Mouse (Mus musculus) lung, embryonic 16.5 days (tissue): ENCODE results near the gene Cfp. TPM values are rescaled to one million over a fixed set of nuclear protein-coding genes. Genes with fewer than 3 reads are reported as not detected.

Experiments used
- ATAC-seq: fragments of 200-750 bp; cut with Nextera tagmentation; 2 replicates; pipeline ENCODE4 v1.8.0; 2017; ENCODE audit warnings: low read depth, mild to moderate bottlenecking, moderate library complexity
- H3K27ac ChIP-seq: fragments of 300-500 bp; sonication (generic); 2 replicates; pipeline ENCODE4 v1.5.1; 2014; ENCODE audit warnings: mild to moderate bottlenecking, control low read depth, low read length
- H3K27me3 ChIP-seq: fragments of 300-500 bp; sonication (generic); 2 replicates; pipeline ENCODE4 v1.6.1; 2014; ENCODE audit warnings: low read depth, low read length, mixed read lengths; ENCODE audit not compliant: control insufficient read depth, insufficient read depth
- H3K36me3 ChIP-seq: fragments of 300-500 bp; sonication (generic); 2 replicates; pipeline ENCODE4 v1.6.1; 2014; ENCODE audit warnings: low read length; ENCODE audit not compliant: control insufficient read depth, insufficient read depth
- H3K4me1 ChIP-seq: fragments of 300-500 bp; sonication (generic); replicated peaks from 2 replicates; pipeline ENCODE4 v1.6.1; 2014; ENCODE audit warnings: low read length, mixed read lengths; ENCODE audit not compliant: control insufficient read depth, insufficient read depth
- H3K4me2 ChIP-seq: fragments of 300-500 bp; sonication (generic); 2 replicates; pipeline ENCODE4 v1.6.1; 2014; ENCODE audit warnings: low read depth, low read length, control low read depth
- H3K4me3 ChIP-seq: fragments of 300-500 bp; sonication (generic); 2 replicates; pipeline ENCODE4 v1.5.1; 2014; ENCODE audit warnings: mild to moderate bottlenecking, low read length, control low read depth
- H3K9ac ChIP-seq: fragments of 300-500 bp; sonication (generic); 2 replicates; pipeline ENCODE4 v1.6.1; 2014; ENCODE audit warnings: low read length, control low read depth
- H3K9me3 ChIP-seq: fragments of 300-500 bp; sonication (generic); 2 replicates; pipeline ENCODE4 v1.6.1; 2016; ENCODE audit warnings: low read length; ENCODE audit not compliant: control insufficient read depth
- WGBS: fragments of 180-500 bp; shearing (Covaris S2); extraction: QIAGEN DNeasy Blood & Tissue Kit; methylation state at CpG from one replicate; pipeline ENCODE4 v1.1.7; 2014; 5-methylcytosine and 5-hydroxymethylcytosine counted together
- polyA plus RNA-seq: library from polyadenylated mRNA; unstranded; fragments of >200 nt; fragmentation: Nextera tagmentation; extraction: Ambion mirVana; gene quantifications from 2 replicates; pipeline ENCODE4 v1.2.1, GENCODE M21; 2015

The Cfp gene
- polyA plus RNA-seq, 1 experiment from 2014 or later, result 8.0 TPM

DNA sequence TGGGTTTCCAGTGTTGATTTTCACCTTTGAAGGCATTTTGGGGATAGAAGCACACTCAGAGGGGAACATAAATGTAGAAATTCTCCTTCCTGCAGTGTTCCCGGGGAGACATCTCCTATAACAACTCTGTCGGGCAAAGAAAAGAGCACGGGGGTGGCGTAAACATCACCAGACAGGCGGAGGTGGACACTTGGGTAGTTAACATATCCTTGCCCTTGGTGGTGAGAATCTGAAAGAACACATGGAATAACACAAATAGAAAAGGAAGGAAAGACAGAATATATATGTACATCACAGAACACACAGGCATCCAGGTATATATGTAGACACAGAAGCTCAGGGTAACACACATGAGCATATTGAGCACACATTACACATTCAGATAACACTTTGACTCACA, 10.0 kb downstream of the Cfp start:
- ATAC-seq, result no peak
- no peak overlapping the region for H3K4me3 ChIP-seq
- no peaks in the 10 kb centered on the region for H3K9me3 ChIP-seq
- no peak overlapping the region; the same call in 1 of the 2 replicates for H3K4me2 ChIP-seq
- WGBS, result 38% methylated on average over 5 of the region's 5 CpGs
- H3K36me3 ChIP-seq, result no peaks in the 10 kb centered on the region
- 0 out of 2 replicates have a peak, but pooled peaks cover 3% of the 10 kb centered on the region for H3K4me1 ChIP-seq
- H3K27me3 ChIP-seq, result no peaks in the 10 kb centered on the region; the same call in 1 of the 2 replicates
- no peak overlapping the region for H3K9ac ChIP-seq
- no peak overlapping the region for H3K27ac ChIP-seq

DNA sequence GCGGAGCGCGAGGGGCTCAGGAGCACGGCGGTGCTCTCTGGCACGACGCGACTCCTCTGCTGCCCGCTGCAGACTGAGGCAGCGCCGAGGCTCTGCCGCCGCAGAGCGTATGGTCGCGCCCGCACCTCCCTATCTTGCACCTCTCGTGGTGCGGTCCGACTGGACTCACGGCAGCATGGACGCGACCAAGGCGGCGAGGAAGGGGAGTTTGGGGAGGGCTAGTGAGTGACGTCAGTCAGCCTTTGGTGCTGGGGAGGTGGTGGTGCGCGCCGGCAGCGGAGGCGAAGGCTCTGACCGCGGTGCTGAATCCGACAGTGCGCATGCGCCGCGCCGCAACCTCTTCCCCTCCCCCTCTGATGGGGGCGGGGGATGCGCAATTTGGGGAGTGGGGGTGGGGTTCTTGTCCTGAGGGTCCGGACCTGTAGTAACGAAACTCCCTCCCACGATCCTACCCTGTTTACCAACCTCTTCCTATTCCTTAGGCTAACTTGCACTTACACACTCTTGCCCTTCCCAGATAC, 10.5 kb downstream of the Cfp start, which contains the start of gene Syn1:
TSS of gene Syn1 (minus strand) at position 161 of the 521 bp plus-strand sequence.
- Histone ChIP-seq H3K36me3 (no peaks in the 10 kb centered on the region), H3K27me3 (no peaks in the 10 kb centered on the region; the same call in 1 of the 2 replicates), H3K4me2 (peak within 1 kb of the TSS; percentile 70), H3K4me3 (peak within 1 kb of the TSS; percentile 47), H3K4me1 (0 out of 2 replicates have a peak, but pooled peaks cover 3% of the 10 kb centered on the region), H3K27ac (no peak within 1 kb of the TSS), H3K9me3 (no peaks in the 10 kb centered on the region), H3K9ac (0 out of 2 replicates have a peak within 1 kb of the TSS, but pooled peaks have one; percentile 4)
- ATAC-seq, result peak; percentile 98
- 16% methylated on average over 18 of the region's 44 CpGs for WGBS

DNA sequence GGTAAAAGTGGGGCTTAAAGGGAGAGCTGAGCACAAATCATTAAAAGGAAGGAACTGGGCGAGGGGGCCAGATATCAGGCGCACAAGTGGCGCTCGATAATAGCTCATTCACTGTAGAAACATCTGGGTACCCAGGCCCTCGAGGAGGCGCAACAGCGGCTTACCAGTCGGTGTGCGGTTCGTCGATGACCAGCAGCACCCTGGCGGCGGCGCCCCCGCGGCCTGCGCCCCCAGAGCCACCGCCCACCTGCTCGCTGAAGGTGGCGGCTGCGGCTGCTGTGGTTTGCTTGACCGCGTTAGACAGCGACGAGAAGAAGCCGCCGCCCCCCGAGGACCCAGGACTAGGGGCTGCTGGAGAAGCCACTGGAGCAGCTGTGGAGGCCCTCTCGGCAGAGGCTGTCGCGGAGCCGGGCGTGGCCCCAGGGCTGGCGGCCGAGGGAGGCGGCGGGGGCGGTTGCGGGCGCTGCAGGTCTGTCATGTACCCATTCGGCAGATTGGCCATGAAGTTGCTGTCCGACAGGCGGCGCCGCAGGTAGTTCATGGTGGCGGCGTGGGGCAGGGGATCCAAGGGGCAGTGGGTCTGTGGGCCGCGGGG, 11.0 kb downstream of the Cfp start:
- Histone ChIP-seq H3K4me3 (peak overlapping the region; percentile 47), H3K9me3 (no peaks in the 10 kb centered on the region), H3K4me1 (0 out of 2 replicates have a peak, but pooled peaks cover 3% of the 10 kb centered on the region), H3K27me3 (no peaks in the 10 kb centered on the region; the same call in 1 of the 2 replicates), H3K27ac (no peak overlapping the region), H3K36me3 (no peaks in the 10 kb centered on the region), H3K9ac (0 out of 2 replicates have a peak overlapping the region, but pooled peaks have one; percentile 4), H3K4me2 (peak overlapping the region; percentile 70)
- ATAC-seq, result peak; percentile 52
- 24% methylated on average over 18 of the region's 49 CpGs for WGBS

DNA sequence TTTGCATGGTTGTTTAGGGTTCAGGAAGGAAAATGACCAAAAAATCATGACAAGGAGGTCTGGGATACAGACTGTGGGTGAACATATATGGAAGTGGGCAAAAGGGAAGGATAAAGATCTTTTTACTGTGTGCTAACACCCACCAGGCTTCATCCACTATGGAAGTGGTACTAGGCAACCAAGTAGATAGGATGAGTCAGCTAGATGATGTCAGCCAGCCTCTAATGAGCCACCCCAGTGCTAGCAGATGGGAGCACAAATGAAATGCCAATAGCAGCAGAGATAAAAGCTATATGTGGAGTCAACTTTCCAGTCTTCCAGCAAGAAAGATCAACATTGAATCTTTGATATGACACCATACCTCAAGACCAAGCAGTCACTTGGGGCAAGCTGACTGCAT, 16.3 kb downstream of the Cfp start:
- no peaks in the 10 kb centered on the region for H3K4me1 ChIP-seq
- H3K9me3 ChIP-seq, result no peaks in the 10 kb centered on the region
- no peaks in the 10 kb centered on the region; the same call in 1 of the 2 replicates for H3K27me3 ChIP-seq
- H3K4me2 ChIP-seq, result no peak overlapping the region
- no peak overlapping the region for H3K9ac ChIP-seq
- no peak for ATAC-seq
- no peak overlapping the region for H3K27ac ChIP-seq
- H3K36me3 ChIP-seq, result no peaks in the 10 kb centered on the region
- no peak overlapping the region for H3K4me3 ChIP-seq

DNA sequence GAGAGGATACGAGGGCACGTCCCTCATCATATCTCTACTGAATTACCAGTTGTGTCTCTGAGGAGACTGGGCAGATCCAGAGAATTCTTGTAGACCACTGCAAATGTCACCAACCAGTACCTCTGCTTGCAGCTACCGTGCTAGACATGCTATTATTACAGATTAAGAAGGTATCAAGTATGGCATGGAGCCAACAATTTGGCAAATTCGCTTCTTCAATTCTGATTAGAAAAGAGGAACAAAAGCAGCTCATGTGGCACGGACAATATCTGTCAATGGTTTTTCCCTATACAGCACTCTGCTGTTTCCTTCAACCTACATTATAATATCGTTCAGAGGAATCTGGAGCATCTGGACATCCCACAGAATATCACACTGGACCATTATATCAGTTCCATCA, 17.6 kb downstream of the Cfp start:
- no peak overlapping the region for H3K27ac ChIP-seq
- no peak overlapping the region for H3K4me3 ChIP-seq
- no peak overlapping the region for H3K4me2 ChIP-seq
- no peaks in the 10 kb centered on the region for H3K9me3 ChIP-seq
- 71% methylated on average over 6 of the region's 6 CpGs for WGBS
- no peak for ATAC-seq
- H3K9ac ChIP-seq, result no peak overlapping the region
- H3K36me3 ChIP-seq, result no peaks in the 10 kb centered on the region
- H3K4me1 ChIP-seq, result no peaks in the 10 kb centered on the region
- no peaks in the 10 kb centered on the region for H3K27me3 ChIP-seq

DNA sequence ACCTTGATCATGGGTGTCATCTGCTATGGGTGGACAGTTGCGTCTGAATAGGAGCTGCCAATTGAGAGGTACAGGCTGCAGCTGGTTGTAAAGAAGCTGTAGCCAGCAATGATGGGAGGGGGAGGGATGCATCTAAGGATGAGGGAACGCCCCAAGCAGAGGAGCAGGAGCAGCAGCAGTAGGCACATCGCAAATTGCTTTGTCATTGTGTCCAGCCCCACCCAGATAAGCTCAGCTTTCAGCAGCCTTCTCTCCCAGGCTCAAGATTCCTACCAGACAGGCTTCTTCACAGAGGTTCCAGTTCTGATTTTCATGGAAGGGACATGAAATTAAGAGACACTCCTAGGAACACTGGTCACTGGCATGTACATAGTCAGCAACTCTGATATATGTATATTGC, 21.3 kb downstream of the Cfp start:
- ATAC-seq, result no peak
- Histone ChIP-seq H3K27ac (no peak overlapping the region), H3K4me1 (no peaks in the 10 kb centered on the region), H3K9ac (no peak overlapping the region), H3K4me2 (no peak overlapping the region), H3K9me3 (no peaks in the 10 kb centered on the region), H3K36me3 (no peaks in the 10 kb centered on the region), H3K4me3 (no peak overlapping the region), H3K27me3 (no peaks in the 10 kb centered on the region)
- 31% methylated on average over 3 of the region's 3 CpGs for WGBS

Other genes starting within 250 kb of the Cfp start
- gene Cdk16, start 243.6 kb downstream of the Cfp start, polyA plus RNA-seq, result 95.4 and 101 TPM in 2 replicates
- 41.4 and 42.3 TPM in 2 replicates for gene Usp11, start 227.6 kb downstream of the Cfp start, polyA plus RNA-seq
- gene Araf, start 133.7 kb downstream of the Cfp start, polyA plus RNA-seq, result 107 and 118 TPM in 2 replicates
- 24.8 and 26.1 TPM in 2 replicates for gene Timp1, start 61.4 kb downstream of the Cfp start, polyA plus RNA-seq
- 0.31 TPM in 2 replicates for gene Syn1, start 10.6 kb downstream of the Cfp start, polyA plus RNA-seq
- 11.1 and 11.6 TPM in 2 replicates for gene Elk1, start 19.1 kb upstream of the Cfp start, polyA plus RNA-seq
- gene Uxt, start 30.5 kb upstream of the Cfp start, polyA plus RNA-seq, result 55.3 and 57.8 TPM in 2 replicates
- 5.8 and 6.3 TPM in 2 replicates for gene Zfp182, start 130.8 kb upstream of the Cfp start, polyA plus RNA-seq
- not detected in 2 replicates for gene Spaca5, start 136.9 kb upstream of the Cfp start, polyA plus RNA-seq
- 0.85 and 1.3 TPM in 2 replicates for gene Zfp300, start 158.0 kb upstream of the Cfp start, polyA plus RNA-seq
- not detected in 2 replicates for gene Ssxa1, start 184.3 kb upstream of the Cfp start, polyA plus RNA-seq
- gene Gm21876, start 244.1 kb upstream of the Cfp start, polyA plus RNA-seq, result not detected in 2 replicates